Mouse (Mus musculus) ES-Bruce4 (cell line): Measurements from ENCODE around the gene Ilkap.

Experiments
- CTCF ChIP-seq: IDR thresholded peaks from one replicate; pipeline ENCODE4 v1.8.1; 2011; ENCODE audit warnings: low read depth, low read length
- POLR2A ChIP-seq: IDR thresholded peaks from one replicate; pipeline ENCODE4 v1.8.1; 2011; ENCODE audit warnings: low read length; ENCODE audit not compliant: insufficient read depth

DNA sequence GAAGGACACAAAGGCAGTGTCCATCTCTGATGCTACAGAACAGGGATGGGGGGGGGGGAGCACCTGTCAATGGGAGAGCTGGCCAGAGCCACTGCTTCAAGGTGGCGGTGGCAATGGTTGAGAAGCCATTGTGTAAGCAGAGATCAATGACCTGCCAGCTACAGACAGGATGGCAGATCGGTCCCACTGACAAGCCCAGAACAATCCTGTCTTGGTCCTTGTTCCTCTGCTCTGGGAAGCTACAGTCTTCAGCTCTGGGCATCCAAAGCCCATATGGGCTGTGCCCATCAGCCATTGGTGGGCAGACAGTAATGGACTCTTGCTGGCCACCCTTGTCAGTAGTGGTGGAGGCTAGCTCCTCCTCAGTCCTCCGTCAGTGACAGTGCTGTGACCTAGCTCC lies 43.2 kb upstream of the Ilkap start:
- TF ChIP-seq CTCF (no peak), POLR2A (no peak)
